Mouse (Mus musculus) left cerebral cortex, postnatal 10 days (tissue): Measurements from ENCODE around the gene Deaf1. TPM values are rescaled to one million over a fixed set of nuclear protein-coding genes. Genes with fewer than 3 reads are reported as not detected.

Source experiments
- DNase-seq, 2 experiments: peaks; one replicate each; pipeline ENCODE4 v3.0.0; 2021 to 2022; ENCODE audit warnings: low spot score in 2 of 2, mixed read lengths in 1 of 2; ENCODE audit errors: extremely low spot score in 1 of 2
- intact Hi-C: fragments of 180-260 bp; cut with DNase I; formaldehyde crosslinking; loops from one replicate; pipeline ENCODE4 v1.15.1; 2025
- total RNA-seq, 2 experiments: library from RNA; stranded (reverse); gene quantifications; 2 replicates each; pipeline ENCODE4 v1.2.3; 2021

Gene Deaf1
- total RNA-seq, 2 experiments from 2014 or later, result 258 to 269 TPM

DNA sequence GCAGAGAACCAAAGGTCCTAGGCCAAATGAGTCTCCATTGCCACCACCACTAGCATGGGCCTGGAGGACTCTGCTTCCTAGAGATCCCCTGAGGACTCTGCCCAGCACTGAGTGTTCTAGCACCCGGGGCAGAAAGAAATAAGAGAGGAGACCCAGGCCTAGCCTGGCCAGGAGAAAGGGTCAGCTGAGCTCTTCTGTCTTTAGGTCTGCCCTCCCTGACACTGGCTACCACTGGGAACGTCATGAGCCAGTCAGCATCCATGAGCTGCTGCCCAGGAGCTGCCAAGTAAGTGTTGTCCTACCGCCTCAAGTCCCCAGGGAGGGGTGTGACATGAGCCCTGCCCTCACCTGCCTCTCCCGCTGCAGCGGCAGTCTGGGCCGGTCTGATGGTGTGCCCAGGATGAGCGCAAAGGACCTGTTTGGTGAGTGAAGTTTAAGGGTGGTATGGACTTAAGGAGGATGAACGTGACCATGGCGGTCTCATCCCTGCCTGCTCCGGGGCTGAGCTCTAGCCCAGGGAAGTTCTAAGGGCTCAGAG is 14.3 kb upstream of the Deaf1 start:
- DNase-seq, result no peak
- intact Hi-C loops, result no loop called here

GRCm38 (mm10) chr7:141340476-141340875 is 13.0 kb upstream of the Deaf1 start:
- intact Hi-C loops, result no loop called here
- no peak for DNase-seq

DNA sequence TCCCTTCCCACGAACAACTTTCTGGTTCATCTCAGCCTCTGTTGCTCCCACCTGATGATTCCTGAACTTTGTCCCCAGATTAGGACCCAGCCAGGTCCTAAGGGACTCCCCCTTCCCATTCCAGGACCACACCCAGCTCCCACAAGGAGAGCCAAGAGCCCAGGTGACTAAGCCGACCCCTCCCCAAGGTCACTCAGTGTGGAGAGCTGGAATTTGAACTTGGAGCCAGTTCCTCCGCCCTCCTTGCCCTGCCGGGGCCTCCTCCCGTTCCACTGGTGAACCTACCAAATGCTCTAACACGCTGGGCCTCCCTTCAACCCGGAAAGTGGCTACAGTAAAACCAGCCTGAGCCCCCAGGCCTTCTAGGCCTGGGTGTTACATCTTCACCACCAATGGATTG is 12.5 kb upstream of the Deaf1 start:
- no peak for DNase-seq
- intact Hi-C loops, result no loop called here

GRCm38 (mm10) chr7:141339215-141339920 is 11.9 kb upstream of the Deaf1 start:
- intact Hi-C loops, result no loop called here
- no peak for DNase-seq

DNA sequence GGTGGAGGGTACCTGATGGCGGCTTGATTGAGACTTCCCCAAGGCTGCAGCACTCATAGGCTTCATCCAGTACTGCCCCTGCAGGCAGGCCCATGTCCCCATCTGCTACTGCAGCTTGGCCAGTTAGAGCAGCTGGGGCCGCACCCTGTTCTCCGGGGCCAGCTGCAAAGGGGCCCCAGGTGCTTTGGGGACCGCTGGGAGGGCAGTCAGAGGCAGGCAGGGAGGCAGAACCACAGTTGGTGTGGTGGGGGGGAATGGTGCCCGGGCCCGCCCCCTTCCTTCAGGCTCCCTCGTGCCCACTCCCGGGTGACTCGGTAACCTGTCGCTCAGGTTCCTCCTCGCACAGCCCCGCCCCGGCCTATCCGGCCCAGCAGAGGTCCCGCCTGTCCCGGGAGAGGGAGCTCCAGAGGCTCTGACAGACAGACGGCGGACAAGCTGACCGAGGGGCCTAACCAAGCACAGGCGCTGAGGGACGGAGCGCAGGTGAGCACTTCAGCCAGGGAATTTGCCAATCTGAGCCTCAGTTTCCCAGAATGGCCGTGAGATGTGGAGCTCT is 11.2 kb upstream of the Deaf1 start, which contains the start of gene Eps8l2:
Gene Eps8l2, plus strand, starts transcription at position 305 of the 556 bp plus-strand sequence.
- intact Hi-C loops, result no loop called here
- peak in 1 of 2 experiments; percentile 49 for DNase-seq

- intact Hi-C loops, result no loop called here
- no peak for DNase-seq
These were observed 10.4 kb upstream of the Deaf1 start for GRCm38 (mm10) chr7:141337716-141338416.

DNA sequence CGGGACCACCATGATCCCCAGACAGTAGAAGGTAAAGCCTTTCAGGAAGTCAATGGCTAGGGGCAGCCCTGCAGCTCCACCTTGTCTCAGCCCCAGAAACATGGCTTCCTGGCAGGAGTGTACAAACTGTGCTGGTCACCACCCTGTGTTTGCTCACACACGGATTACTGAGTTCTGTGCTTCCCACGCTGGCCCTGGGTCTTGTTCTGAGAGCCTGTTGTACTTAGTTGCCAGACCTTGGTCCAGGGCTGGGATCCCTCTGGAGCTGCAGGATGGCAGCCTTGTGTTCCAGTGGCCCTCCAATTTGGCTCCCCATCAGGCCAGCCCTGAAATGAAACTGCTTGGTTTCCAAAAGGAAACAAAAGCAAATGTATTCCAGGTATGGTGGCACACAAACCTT is 8.8 kb upstream of the Deaf1 start:
- DNase-seq, result no peak
- intact Hi-C loops, result no loop called here

GRCm38 (mm10) chr7:141335682-141336081 is 8.2 kb upstream of the Deaf1 start:
- intact Hi-C loops, result no loop called here
- DNase-seq, result peak; percentile 34 to 42

GRCm38 (mm10) chr7:141335044-141335579 is 7.6 kb upstream of the Deaf1 start:
- no peak for DNase-seq
- intact Hi-C loops, result no loop called here

- no peak for DNase-seq
- intact Hi-C loops, result no loop called here
These were observed 4.5 kb upstream of the Deaf1 start for GRCm38 (mm10) chr7:141331990-141332389.

DNA sequence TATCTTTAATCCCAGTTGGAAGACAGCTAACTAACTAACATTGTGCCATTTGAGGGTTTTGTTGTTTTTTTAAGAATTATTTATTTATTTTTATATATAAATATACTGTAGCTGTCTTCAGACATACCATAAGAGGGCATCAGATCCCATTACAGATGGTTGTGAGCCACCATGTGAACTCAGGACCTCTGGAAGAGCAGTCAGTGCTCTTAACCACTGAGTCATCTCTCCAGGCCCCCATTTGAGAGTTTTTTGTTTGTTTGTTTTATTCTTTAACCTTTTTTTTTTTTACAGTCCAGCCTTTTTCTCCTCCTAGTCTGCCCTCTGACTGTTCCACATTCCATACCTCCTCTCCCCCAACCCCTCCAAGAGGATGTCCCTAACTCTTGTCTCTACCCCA is 3.2 kb upstream of the Deaf1 start:
- DNase-seq, result no peak
- intact Hi-C loops, result no loop called here

GRCm38 (mm10) chr7:141328373-141328990 is 992 bp upstream of the Deaf1 start:
- intact Hi-C loops, result no loop called here
- no peak for DNase-seq

GRCm38 (mm10) chr7:141326546-141327446 is 694 bp downstream of the Deaf1 start:
- intact Hi-C loops, result no loop called here
- peak in 1 of 2 experiments; percentile 66 for DNase-seq

GRCm38 (mm10) chr7:141324686-141325085 is 2.8 kb downstream of the Deaf1 start:
- intact Hi-C loops, result no loop called here
- no peak for DNase-seq

- intact Hi-C loops, result no loop called here
- no peak for DNase-seq
These were observed 8.0 kb downstream of the Deaf1 start for GRCm38 (mm10) chr7:141319446-141319845.

- DNase-seq, result no peak
- intact Hi-C loops, result no loop called here
These were observed 9.8 kb downstream of the Deaf1 start for GRCm38 (mm10) chr7:141317619-141318132.

DNA sequence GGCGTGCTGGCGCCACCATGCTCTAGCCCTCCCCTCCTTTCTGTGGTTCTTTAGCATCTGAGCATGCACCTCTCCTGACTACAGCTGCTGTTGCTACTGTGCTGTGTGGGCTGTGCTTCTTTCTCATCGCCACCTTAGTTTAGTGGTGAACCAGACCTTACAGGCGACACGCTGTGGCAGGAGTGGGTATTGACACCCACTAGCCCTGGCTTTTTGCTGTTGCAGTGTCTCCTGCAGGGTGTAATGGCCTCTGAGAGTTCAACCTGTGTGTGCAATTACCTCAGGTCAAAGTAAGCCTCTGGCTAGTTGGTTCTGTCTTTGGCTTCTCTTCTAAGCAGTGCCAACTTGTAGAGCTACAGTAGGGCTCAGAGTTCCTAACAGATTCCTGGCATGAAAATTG is 11.5 kb downstream of the Deaf1 start:
- intact Hi-C loops, result no loop called here
- peak in 1 of 2 experiments; percentile 34 for DNase-seq

DNA sequence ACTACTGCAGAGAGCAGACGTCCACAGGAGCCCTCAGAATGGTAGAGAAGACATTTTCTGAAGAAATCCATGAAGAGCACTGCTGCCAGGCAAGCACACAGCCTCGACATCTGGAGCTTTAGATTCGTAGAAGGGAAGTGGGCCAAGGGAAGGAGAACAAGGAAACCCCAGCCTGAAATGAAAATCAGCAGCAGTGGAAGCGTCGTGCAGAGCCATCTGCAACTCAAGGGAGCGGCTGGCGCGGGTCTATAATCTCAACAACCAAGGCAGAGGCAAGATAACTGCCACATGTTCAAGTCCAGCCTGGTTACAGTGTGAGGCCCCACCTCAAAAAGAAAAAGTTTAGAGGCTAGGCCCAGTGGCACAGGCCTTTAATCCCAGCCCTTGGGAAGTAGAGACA is 12.4 kb downstream of the Deaf1 start:
- peak in 1 of 2 experiments; percentile 38 for DNase-seq
- intact Hi-C loops, result no loop called here
